Mouse (Mus musculus): Measurements from ENCODE around the gene Zbtb1. TPM values are rescaled to one million over a fixed set of nuclear protein-coding genes. Genes with fewer than 3 reads are reported as not detected.

Gene Zbtb1
- polyA plus RNA-seq, 1 experiment, result 0.79 TPM

DNA sequence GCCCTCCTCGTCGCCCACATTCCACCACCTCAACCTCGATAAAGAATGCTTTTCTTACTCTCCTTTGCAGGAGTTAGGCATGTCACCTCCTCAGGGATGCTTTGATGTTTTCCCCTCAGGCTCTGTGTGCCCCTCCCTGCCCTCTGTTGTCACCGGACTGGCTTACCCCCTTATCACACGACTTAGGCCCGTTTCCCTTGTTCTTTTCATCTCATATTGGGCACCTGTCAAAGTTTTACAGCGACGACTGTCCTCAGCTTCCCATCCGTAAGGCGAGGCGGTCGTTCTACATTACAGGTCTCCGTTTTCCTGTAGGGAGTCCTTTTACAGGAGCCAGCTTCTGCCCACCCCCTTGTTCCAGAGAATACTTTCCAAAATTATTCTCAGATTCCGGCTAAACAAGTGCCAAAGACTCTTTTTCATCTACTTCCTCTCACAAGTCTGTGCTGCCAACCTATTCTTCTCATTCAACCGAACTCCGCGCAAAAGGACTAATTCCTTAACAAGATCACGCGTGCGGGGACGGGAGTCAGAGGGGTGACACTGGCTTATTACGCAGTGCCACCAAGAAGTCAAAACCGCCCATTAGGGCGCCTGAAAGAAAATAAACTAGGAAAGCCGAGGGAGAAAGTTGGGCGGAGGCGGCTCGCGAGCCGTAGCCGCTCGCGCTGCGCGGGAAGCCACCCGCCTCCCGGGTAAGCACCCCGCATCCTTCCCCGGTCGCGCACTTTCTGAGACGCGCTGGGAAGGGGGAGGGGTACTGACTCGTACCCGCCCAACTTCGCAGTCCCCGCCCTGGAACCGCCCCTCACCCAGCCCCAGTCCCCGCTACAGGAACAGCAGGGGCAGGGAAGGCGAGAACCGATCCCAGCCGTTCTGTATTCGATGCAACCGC lies 33.2 kb downstream of the Zbtb1 start:
- H3K4me1 ChIP-seq, result peaks cover 26% of the 10 kb centered on the region
- peak overlapping the region; percentile 96 for H3K4me3 ChIP-seq (replicated peaks)
- peaks cover 26% of the 10 kb centered on the region for H3K27me3 ChIP-seq (replicated peaks)
- H3K36me3 ChIP-seq (replicated peaks; ENCODE audit: low read length), result peaks cover 9% of the 10 kb centered on the region
- peaks cover 17% of the 10 kb centered on the region for H3K9me3 ChIP-seq
- TF ChIP-seq FLI1 (IDR thresholded peaks at IDR 0.05; ENCODE audit: low read length) (no peak), GATA1 (IDR thresholded peaks at IDR 0.05; ENCODE audit: borderline replicate concordance, low read length) (no peak)

- peaks cover 17% of the 10 kb centered on the region for H3K9me3 ChIP-seq
- peaks cover 6% of the 10 kb centered on the region for H3K36me3 ChIP-seq (replicated peaks; ENCODE audit: low read length)
- peaks cover 26% of the 10 kb centered on the region for H3K27me3 ChIP-seq (replicated peaks)
- peaks cover 26% of the 10 kb centered on the region for H3K4me1 ChIP-seq
- peak within 1 kb of the TSS; percentile 96 for H3K4me3 ChIP-seq (replicated peaks)
- TF ChIP-seq GATA1 (IDR thresholded peaks at IDR 0.05; ENCODE audit: borderline replicate concordance, low read length), result no peak
- no peak for TF ChIP-seq FLI1 (IDR thresholded peaks at IDR 0.05; ENCODE audit: low read length)
Observed at GRCm38 (mm10) chr12:76403886-76404537, 33.9 kb downstream of the Zbtb1 start, which contains the start of gene Hspa2. Hspa2 (plus strand) TSS chr12:76404176.

- peaks cover 26% of the 10 kb centered on the region for H3K4me1 ChIP-seq
- no peak for TF ChIP-seq GATA1 (IDR thresholded peaks at IDR 0.05; ENCODE audit: borderline replicate concordance, low read length)
- peaks cover 17% of the 10 kb centered on the region for H3K9me3 ChIP-seq
- peak overlapping the region; percentile 96 for H3K4me3 ChIP-seq (replicated peaks)
- peaks cover 26% of the 10 kb centered on the region for H3K27me3 ChIP-seq (replicated peaks)
- peaks cover 2% of the 10 kb centered on the region for H3K36me3 ChIP-seq (replicated peaks; ENCODE audit: low read length)
Observed at GRCm38 (mm10) chr12:76404836-76405182, 34.7 kb downstream of the Zbtb1 start.

DNA sequence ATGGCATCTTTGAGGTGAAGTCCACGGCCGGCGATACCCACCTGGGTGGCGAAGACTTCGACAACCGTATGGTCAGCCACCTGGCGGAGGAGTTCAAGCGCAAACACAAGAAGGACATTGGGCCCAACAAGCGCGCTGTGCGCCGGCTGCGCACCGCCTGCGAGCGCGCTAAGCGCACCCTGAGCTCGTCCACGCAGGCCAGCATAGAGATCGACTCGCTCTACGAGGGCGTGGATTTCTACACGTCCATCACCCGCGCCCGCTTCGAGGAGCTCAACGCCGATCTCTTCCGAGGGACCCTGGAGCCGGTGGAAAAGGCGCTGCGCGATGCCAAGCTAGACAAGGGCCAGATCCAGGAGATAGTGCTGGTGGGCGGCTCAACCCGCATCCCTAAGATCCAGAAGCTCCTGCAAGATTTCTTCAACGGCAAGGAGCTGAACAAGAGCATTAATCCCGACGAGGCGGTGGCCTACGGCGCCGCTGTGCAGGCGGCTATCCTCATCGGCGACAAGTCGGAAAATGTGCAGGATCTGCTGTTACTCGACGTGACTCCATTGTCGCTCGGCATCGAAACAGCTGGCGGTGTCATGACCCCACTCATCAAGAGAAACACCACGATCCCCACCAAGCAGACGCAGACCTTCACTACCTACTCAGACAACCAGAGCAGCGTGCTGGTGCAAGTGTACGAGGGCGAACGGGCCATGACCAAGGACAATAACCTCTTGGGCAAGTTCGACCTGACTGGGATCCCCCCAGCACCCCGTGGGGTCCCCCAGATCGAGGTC lies 35.3 kb downstream of the Zbtb1 start:
- Histone ChIP-seq H3K27me3 (replicated peaks) (peaks cover 26% of the 10 kb centered on the region), H3K9me3 (peaks cover 17% of the 10 kb centered on the region), H3K4me1 (peaks cover 26% of the 10 kb centered on the region), H3K4me3 (replicated peaks) (peak overlapping the region; percentile 96), H3K36me3 (replicated peaks; ENCODE audit: low read length) (peaks cover 2% of the 10 kb centered on the region)
- TF ChIP-seq FLI1 (IDR thresholded peaks at IDR 0.05; ENCODE audit: low read length), result no peak
- TF ChIP-seq GATA1 (IDR thresholded peaks at IDR 0.05; ENCODE audit: borderline replicate concordance, low read length), result no peak

DNA sequence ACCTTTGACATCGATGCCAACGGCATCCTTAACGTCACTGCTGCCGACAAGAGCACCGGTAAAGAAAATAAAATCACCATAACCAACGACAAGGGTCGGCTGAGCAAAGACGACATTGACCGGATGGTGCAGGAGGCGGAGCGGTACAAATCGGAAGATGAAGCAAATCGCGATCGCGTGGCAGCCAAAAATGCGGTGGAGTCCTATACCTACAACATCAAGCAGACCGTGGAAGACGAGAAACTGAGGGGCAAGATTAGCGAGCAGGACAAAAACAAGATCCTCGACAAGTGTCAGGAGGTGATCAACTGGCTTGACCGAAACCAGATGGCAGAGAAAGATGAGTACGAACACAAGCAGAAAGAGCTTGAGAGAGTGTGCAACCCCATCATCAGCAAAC lies 35.9 kb downstream of the Zbtb1 start:
- H3K4me3 ChIP-seq (replicated peaks), result peak overlapping the region; percentile 96
- H3K9me3 ChIP-seq, result peaks cover 17% of the 10 kb centered on the region
- H3K4me1 ChIP-seq, result peaks cover 26% of the 10 kb centered on the region
- peaks cover 26% of the 10 kb centered on the region for H3K27me3 ChIP-seq (replicated peaks)
- peaks cover 2% of the 10 kb centered on the region for H3K36me3 ChIP-seq (replicated peaks; ENCODE audit: low read length)
- no peak for TF ChIP-seq FLI1 (IDR thresholded peaks at IDR 0.05; ENCODE audit: low read length)
- no peak for TF ChIP-seq GATA1 (IDR thresholded peaks at IDR 0.05; ENCODE audit: borderline replicate concordance, low read length)

DNA sequence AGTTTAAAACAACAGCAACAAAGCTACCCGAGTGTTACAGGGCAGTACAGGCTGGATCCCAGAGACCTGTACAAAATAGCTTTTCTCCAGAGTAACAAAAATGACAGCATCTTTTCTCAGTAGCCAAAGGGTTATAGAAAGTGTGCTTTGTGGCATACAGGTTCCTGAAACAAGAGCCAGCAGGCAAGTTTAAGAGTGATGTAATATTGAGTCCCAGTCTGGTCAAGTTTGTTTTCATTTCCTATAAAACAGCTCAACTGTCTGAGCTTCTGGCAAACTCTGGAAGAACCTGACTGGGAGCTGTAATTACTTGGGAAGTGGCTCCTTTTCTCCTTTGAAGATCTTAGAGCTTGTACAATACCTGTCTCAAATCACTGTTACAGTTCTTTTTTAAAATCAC lies 37.1 kb downstream of the Zbtb1 start:
- H3K27me3 ChIP-seq (replicated peaks), result peaks cover 26% of the 10 kb centered on the region
- no peak overlapping the region for H3K4me3 ChIP-seq (replicated peaks)
- H3K4me1 ChIP-seq, result peaks cover 26% of the 10 kb centered on the region
- TF ChIP-seq GATA1 (IDR thresholded peaks at IDR 0.05; ENCODE audit: borderline replicate concordance, low read length) (no peak), FLI1 (IDR thresholded peaks at IDR 0.05; ENCODE audit: low read length) (no peak)
- H3K36me3 ChIP-seq (replicated peaks; ENCODE audit: low read length), result no peaks in the 10 kb centered on the region
- H3K9me3 ChIP-seq, result peaks cover 17% of the 10 kb centered on the region

DNA sequence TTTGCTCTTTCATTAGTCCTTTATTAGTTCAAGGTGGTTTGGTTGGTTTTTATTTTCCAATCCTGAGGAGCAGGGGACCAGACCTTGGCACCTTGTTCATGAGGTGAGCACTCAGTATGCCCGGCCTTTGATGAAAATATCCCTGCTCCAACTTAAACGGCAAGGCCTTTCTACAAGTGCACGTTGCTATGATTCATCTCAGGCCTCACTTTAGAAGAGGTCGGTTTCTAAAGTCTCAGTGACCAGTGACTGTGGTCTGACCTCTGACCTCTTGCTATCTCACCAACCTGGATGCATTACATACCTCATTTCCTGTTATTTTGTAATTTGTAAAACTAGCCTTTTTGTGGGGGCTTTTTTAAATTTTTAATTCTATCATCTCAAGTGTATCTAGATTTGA lies 39.1 kb downstream of the Zbtb1 start:
- Histone ChIP-seq H3K36me3 (replicated peaks; ENCODE audit: low read length) (no peaks in the 10 kb centered on the region), H3K9me3 (peaks cover 17% of the 10 kb centered on the region), H3K27me3 (replicated peaks) (peaks cover 26% of the 10 kb centered on the region), H3K4me1 (peaks cover 20% of the 10 kb centered on the region), H3K4me3 (replicated peaks) (no peak overlapping the region)
- TF ChIP-seq FLI1 (IDR thresholded peaks at IDR 0.05; ENCODE audit: low read length) (no peak), GATA1 (IDR thresholded peaks at IDR 0.05; ENCODE audit: borderline replicate concordance, low read length) (no peak)

DNA sequence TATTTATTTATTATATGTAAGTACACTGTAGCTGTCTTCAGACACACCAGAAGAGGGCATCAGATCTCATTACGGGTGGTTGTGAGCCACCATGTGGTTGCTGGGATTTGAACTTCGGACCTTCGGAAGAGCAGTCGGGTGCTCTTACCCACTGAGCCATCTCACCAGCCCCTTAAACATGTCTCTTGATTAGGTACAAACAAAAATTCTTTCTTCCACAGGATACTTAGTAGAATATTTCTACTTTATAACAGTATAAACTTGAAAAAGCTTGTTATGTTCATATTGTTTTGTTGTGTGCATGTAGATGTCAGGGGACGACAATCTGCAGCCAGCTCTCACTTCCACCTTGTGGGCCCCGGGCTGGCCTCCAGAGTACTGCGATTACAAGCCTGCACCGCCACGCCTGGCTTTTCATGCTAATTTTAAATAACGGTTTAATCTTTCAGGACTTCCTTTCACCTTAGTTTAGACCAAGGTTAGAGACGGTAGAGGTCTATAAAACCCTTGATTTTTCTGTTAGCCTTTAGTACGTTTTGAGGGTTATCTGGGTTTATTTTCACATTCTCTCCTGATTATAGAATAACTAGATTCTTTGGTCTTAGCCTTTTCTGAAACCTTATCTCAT lies 45.4 kb downstream of the Zbtb1 start:
- no peak overlapping the region for H3K4me3 ChIP-seq (replicated peaks)
- H3K36me3 ChIP-seq (replicated peaks; ENCODE audit: low read length), result no peaks in the 10 kb centered on the region
- H3K4me1 ChIP-seq, result peaks cover 5% of the 10 kb centered on the region
- no peak for TF ChIP-seq FLI1 (IDR thresholded peaks at IDR 0.05; ENCODE audit: low read length)
- TF ChIP-seq GATA1 (IDR thresholded peaks at IDR 0.05; ENCODE audit: borderline replicate concordance, low read length), result no peak
- peaks cover 21% of the 10 kb centered on the region for H3K9me3 ChIP-seq
- H3K27me3 ChIP-seq (replicated peaks), result peaks cover 23% of the 10 kb centered on the region

DNA sequence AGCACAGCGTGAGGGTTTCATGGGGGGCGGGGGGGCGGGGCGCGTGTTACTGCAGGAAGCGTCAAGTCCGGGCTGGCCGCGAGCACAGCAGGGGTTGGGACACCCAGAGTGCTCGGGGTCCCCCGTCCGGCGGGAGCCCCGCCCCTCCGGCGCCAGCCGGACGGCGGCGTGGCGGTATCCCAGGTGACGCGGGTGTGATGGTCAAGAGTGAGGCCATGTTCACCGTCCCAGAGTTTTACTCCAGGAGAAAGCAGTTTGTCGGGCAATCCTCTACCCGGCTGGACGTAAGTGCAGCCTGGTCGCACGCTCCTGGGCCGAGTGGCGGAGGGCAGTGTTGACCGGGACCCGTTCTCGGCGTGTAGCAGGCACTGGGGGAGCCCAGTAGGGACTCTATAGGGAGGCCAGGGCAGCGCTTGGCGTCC lies 47.4 kb downstream of the Zbtb1 start, which contains the start of gene Ppp1r36:
Gene Ppp1r36 (plus strand): TSS at position 106 of the 422 bp plus-strand sequence.
- peaks cover 26% of the 10 kb centered on the region for H3K27me3 ChIP-seq (replicated peaks)
- peaks cover 21% of the 10 kb centered on the region for H3K9me3 ChIP-seq
- TF ChIP-seq FLI1 (IDR thresholded peaks at IDR 0.05; ENCODE audit: low read length) (no peak), GATA1 (IDR thresholded peaks at IDR 0.05; ENCODE audit: borderline replicate concordance, low read length) (no peak)
- no peaks in the 10 kb centered on the region for H3K36me3 ChIP-seq (replicated peaks; ENCODE audit: low read length)
- peaks cover 5% of the 10 kb centered on the region for H3K4me1 ChIP-seq
- H3K4me3 ChIP-seq (replicated peaks), result peak within 1 kb of the TSS; percentile 80

All from megakaryocyte, embryonic 14.5 days (primary cell).